Comparison of ENCODE assay signal across 11 mouse cellular contexts in genomic region chr2:7092641-7093040, GRCm38 (mm10).
"Had no signal": no experiment of that assay in that cellular context is flagged by ENCODE, and none has a peak within 500 bp of the region (broad histone marks: within the 10 kb centered on the region; RNA-seq: fewer than 3 reads in every experiment).

No protein-coding gene starts in this region.

- H3K4me2 ChIP-seq: liver, embryonic 11.5 days; liver, embryonic 15.5 days; lung, embryonic 15.5 days; midbrain, embryonic 15.5 days had no signal

- H3K4me3 ChIP-seq: limb, embryonic 10.5 days; liver, embryonic 15.5 days; lung, embryonic 15.5 days; midbrain, embryonic 15.5 days had no signal

- DNase-seq: kidney, adult 8-10 months; kidney, postnatal 25 days; lung, postnatal 36 days; right cerebral cortex, postnatal 14 days; thymus, postnatal 36 days had no signal

- H3K36me3 ChIP-seq: limb, embryonic 10.5 days; liver, embryonic 15.5 days; lung, embryonic 15.5 days; midbrain, embryonic 15.5 days had no signal

- H3K9ac ChIP-seq: liver, embryonic 15.5 days; lung, embryonic 15.5 days; midbrain, embryonic 15.5 days had no signal

- H3K27me3 ChIP-seq: liver, embryonic 15.5 days; lung, embryonic 15.5 days; midbrain, embryonic 15.5 days had no signal

- H3K4me1 ChIP-seq: liver, embryonic 15.5 days had no signal

- ATAC-seq: intestine, postnatal 0 days; midbrain, embryonic 15.5 days had no signal

- H3K9me3 ChIP-seq: limb, embryonic 10.5 days; liver, embryonic 15.5 days; lung, embryonic 15.5 days; midbrain, embryonic 15.5 days had no signal

- H3K27ac ChIP-seq: limb, embryonic 10.5 days; liver, embryonic 15.5 days; lung, embryonic 15.5 days; midbrain, embryonic 15.5 days had no signal
